21 mouse cellular contexts compared by ENCODE assay signal in the genomic region with DNA sequence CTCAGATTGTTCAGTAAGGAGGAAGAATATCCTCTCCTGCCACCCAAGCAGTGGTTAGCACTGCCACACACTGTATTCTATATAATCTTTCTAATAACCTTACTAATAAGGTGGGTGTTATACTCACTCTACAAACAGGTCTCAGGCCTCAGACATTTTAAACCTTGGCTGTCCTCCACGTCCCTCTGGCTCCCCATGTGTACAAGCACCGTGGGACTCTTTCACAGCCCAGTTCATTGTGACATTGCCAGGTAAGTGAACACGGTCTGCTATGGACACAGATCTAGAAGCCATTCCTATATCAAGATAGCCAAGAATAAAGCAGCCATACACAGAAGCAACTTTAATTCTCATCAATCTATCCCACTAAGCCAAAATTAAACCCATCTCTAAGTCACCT.
DNase-seq lines count a peak whose midpoint lies in the region; ATAC-seq and TF ChIP-seq lines count a peak whose summit lies in the region.
"Had no signal": no experiment of that assay in that cellular context is flagged by ENCODE, and none has a peak within 500 bp of the region (broad histone marks: within the 10 kb centered on the region; RNA-seq: fewer than 3 reads in every experiment).

No protein-coding gene starts in this region.

- ATAC-seq in hindbrain, postnatal 0 days = no peak
- ATAC-seq: activated CD4-positive, CD25-positive, alpha-beta regulatory T cell, adult 4 months; liver, embryonic 12.5 days had no signal

- peak; percentile 10 to 11 for DNase-seq in cerebellum, postnatal 36 days
- DNase-seq in cerebellum, adult 8-10 months = no peak
- no peak for DNase-seq in hindbrain, postnatal 0 days (ENCODE audit: low spot score)
- DNase-seq in hindbrain, embryonic 10.5 days (ENCODE audit: low spot score) = no peak
- DNase-seq in Muller cell, postnatal 12 days (ENCODE audit: inconsistent ontology term) = peak; percentile 7
- DNase-seq in brain, embryonic 14.5 days (ENCODE audit: low read depth) = peak; percentile 76
- no peak for DNase-seq in right cerebral cortex, adult 2 months (ENCODE audit: low spot score in 2 of 2)
- DNase-seq: adrenal gland, adult 8-10 months; gastrocnemius, postnatal 36 days; heart, postnatal 36 days; lung, adult 18-20 months; lung, postnatal 10 days; thymus, postnatal 25 days had no signal

- peaks cover 14% of the 10 kb centered on the region; the same call in 1 of the 2 replicates for H3K4me1 ChIP-seq in hindbrain, postnatal 0 days (ENCODE audit: insufficient read depth, low read length)
- H3K4me1 ChIP-seq in hindbrain, embryonic 10.5 days (replicated peaks) = peaks cover 49% of the 10 kb centered on the region
- H3K4me1 ChIP-seq: liver, embryonic 12.5 days had no signal

- no peak overlapping the region for H3K9ac ChIP-seq in hindbrain, postnatal 0 days (replicated peaks; ENCODE audit: low read length)
- H3K9ac ChIP-seq: embryonic facial prominence, embryonic 12.5 days; heart, embryonic 15.5 days; kidney, embryonic 15.5 days; limb, embryonic 13.5 days; liver, embryonic 12.5 days; neural tube, embryonic 15.5 days; stomach, embryonic 15.5 days had no signal

- no peaks in the 10 kb centered on the region for H3K27me3 ChIP-seq in hindbrain, postnatal 0 days (ENCODE audit: insufficient read depth, low read length)
- H3K27me3 ChIP-seq in hindbrain, embryonic 10.5 days (ENCODE audit: insufficient read depth, poor library complexity, severe bottlenecking) = no peaks in the 10 kb centered on the region
- H3K27me3 ChIP-seq: embryonic facial prominence, embryonic 12.5 days; neural tube, embryonic 15.5 days; stomach, embryonic 15.5 days had no signal

- H3K27ac ChIP-seq in hindbrain, postnatal 0 days = peak overlapping the region; percentile 54; the same call in 1 of the 2 replicates
- H3K27ac ChIP-seq in hindbrain, embryonic 10.5 days = no peak overlapping the region
- H3K27ac ChIP-seq: embryonic facial prominence, embryonic 12.5 days; heart, embryonic 15.5 days; kidney, embryonic 15.5 days; limb, embryonic 13.5 days; liver, embryonic 12.5 days; neural tube, embryonic 15.5 days; stomach, embryonic 15.5 days had no signal

- H3K36me3 ChIP-seq in hindbrain, postnatal 0 days (ENCODE audit: insufficient read depth, low read length) = no peaks in the 10 kb centered on the region
- H3K36me3 ChIP-seq in hindbrain, embryonic 10.5 days = no peaks in the 10 kb centered on the region
- H3K36me3 ChIP-seq: embryonic facial prominence, embryonic 12.5 days; heart, embryonic 15.5 days; kidney, embryonic 15.5 days; limb, embryonic 13.5 days; liver, embryonic 12.5 days; neural tube, embryonic 15.5 days; stomach, embryonic 15.5 days had no signal

- WGBS in hindbrain, postnatal 0 days = 29% methylated on average over 3 of the region's 3 CpGs
- 63% methylated on average over 3 of the region's 3 CpGs for WGBS in hindbrain, embryonic 10.5 days

- no peak overlapping the region for H3K4me3 ChIP-seq in hindbrain, postnatal 0 days (ENCODE audit: low read length)
- no peak overlapping the region for H3K4me3 ChIP-seq in hindbrain, embryonic 10.5 days
- H3K4me3 ChIP-seq: embryonic facial prominence, embryonic 12.5 days; heart, embryonic 15.5 days; kidney, embryonic 15.5 days; limb, embryonic 13.5 days; liver, embryonic 12.5 days; neural tube, embryonic 15.5 days; stomach, embryonic 15.5 days had no signal

- no peak for TF ChIP-seq POLR2A in brain, embryonic 14.5 days (IDR thresholded peaks at IDR 0.05; ENCODE audit: borderline replicate concordance, extremely low read depth, insufficient read depth, insufficient read length, poor library complexity, severe bottlenecking)

- H3K4me2 ChIP-seq in hindbrain, postnatal 0 days (ENCODE audit: low read depth, low read length) = no peak overlapping the region
- H3K4me2 ChIP-seq: embryonic facial prominence, embryonic 12.5 days; heart, embryonic 15.5 days; kidney, embryonic 15.5 days; limb, embryonic 13.5 days; liver, embryonic 12.5 days; neural tube, embryonic 15.5 days; stomach, embryonic 15.5 days had no signal

- no peaks in the 10 kb centered on the region for H3K9me3 ChIP-seq in hindbrain, postnatal 0 days (ENCODE audit: low read length)
- H3K9me3 ChIP-seq in hindbrain, embryonic 10.5 days = no peaks in the 10 kb centered on the region
- H3K9me3 ChIP-seq: embryonic facial prominence, embryonic 12.5 days; heart, embryonic 15.5 days; kidney, embryonic 15.5 days; limb, embryonic 13.5 days; liver, embryonic 12.5 days; neural tube, embryonic 15.5 days; stomach, embryonic 15.5 days had no signal

- TF ChIP-seq CTCF in hindbrain, postnatal 0 days (IDR thresholded peaks at IDR 0.05; ENCODE audit: low read depth) = no peak
- no peak for TF ChIP-seq CTCF in brain, embryonic 14.5 days (IDR thresholded peaks at IDR 0.05; ENCODE audit: borderline replicate concordance, extremely low read depth, insufficient read depth, insufficient read length)

Comparison
In these comparisons a context has a peak if more than half of its experiments do, and no peak if none do; other contexts are left out.
1. DNase-seq: peak in cerebellum, postnatal 36 days (2 of 2), Muller cell, postnatal 12 days (single experiment) and brain, embryonic 14.5 days (single experiment); none in cerebellum, adult 8-10 months (single experiment), hindbrain, postnatal 0 days (single experiment), hindbrain, embryonic 10.5 days (single experiment) and right cerebral cortex, adult 2 months (0 of 2).